Mouse (Mus musculus): ENCODE results near the gene Rph3a. TPM values are rescaled to one million over a fixed set of nuclear protein-coding genes. Genes with fewer than 3 reads are reported as not detected.

Rph3a gene
- total and polyA plus RNA-seq, 3 experiments, result not detected

DNA sequence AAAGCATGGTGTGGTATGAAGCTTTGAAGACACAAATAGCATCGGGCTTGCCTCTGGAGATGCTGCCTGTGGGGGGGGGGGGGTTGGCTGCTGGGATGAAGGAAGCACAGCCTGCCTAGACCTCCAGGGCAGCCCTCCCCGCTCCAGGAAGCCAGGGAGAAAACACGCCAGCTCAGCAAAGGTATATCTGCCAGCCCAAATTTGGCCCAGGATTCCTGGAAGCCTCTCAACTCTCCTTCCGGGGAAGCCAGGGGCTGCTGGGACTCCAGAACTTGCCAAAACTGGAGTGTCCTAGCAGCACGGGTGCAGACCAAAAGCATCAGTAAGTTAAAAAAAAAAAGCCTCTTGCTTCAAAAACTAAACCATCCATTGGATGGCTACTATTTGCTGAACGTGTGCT is 37.6 kb downstream of the Rph3a start:
- Histone ChIP-seq H3K4me3 (replicated peaks in 1 of 3; ENCODE audit: low read depth in 2 of 3, low read length in 2 of 3, poor library complexity in 1 of 3) (no peak overlapping the region), H3K27me3 (replicated peaks) (peaks cover 94% of the 10 kb centered on the region), H3K4me2 (ENCODE audit: insufficient read depth, low read depth, poor library complexity, severe bottlenecking) (no peak overlapping the region), H3K9me3 (replicated peaks; ENCODE audit: low read length) (no peaks in the 10 kb centered on the region), H3K36me3 (replicated peaks in 1 of 2; ENCODE audit: control insufficient read depth in 1 of 2, insufficient read depth in 1 of 2, low read length in 1 of 2) (no peaks in the 10 kb centered on the region), H3K27ac (ENCODE audit: insufficient read depth, low read depth) (no peak overlapping the region), H3K79me2 (replicated peaks; ENCODE audit: control insufficient read depth, extremely low read depth, insufficient read depth, poor library complexity, severe bottlenecking) (no peaks in the 10 kb centered on the region), H3K4me1 (ENCODE audit: control insufficient read depth in 1 of 2, insufficient read depth in 2 of 2) (no peaks in the 10 kb centered on the region), H3K9ac (ENCODE audit: insufficient read depth, low read depth) (no peak overlapping the region)
- dilution Hi-C loops (cut with MboI; ENCODE audit: extremely low pct_ligation_motif_present, extremely low pct_unique_long_range_greater_than_20kb, low sequenced_read_pairs) (no loop called here), in situ Hi-C loops (cut with MboI; ENCODE audit: low pct_ligation_motif_present, low pct_unique_long_range_greater_than_20kb, low sequenced_read_pairs) (no loop called here)
- TF ChIP-seq NELFE (IDR thresholded peaks at IDR 0.05; ENCODE audit: low read depth, low read length) (no peak), UBTF (IDR thresholded peaks at IDR 0.05; ENCODE audit: low read depth, low read length) (no peak), BHLHE40 (IDR thresholded peaks at IDR 0.05; ENCODE audit: low read depth, low read length) (no peak), MEF2A (IDR thresholded peaks at IDR 0.05; ENCODE audit: borderline replicate concordance, low read depth, low read length) (no peak), PAX5 (IDR thresholded peaks at IDR 0.05; ENCODE audit: low read length) (no peak), ZC3H11A (IDR thresholded peaks at IDR 0.05; ENCODE audit: low read depth, low read length) (no peak), EP300 (IDR thresholded peaks at IDR 0.05; ENCODE audit: low read length) (no peak), HCFC1 (IDR thresholded peaks at IDR 0.05; ENCODE audit: low read depth, low read length) (no peak), GABPA (IDR thresholded peaks at IDR 0.05; ENCODE audit: insufficient replicate concordance, low read depth, low read length) (no peak), POLR2A (IDR thresholded peaks at IDR 0.05; ENCODE audit: low read depth, low read length) (no peak), POLR2AphosphoS2 (IDR thresholded peaks at IDR 0.05; ENCODE audit: low read depth, low read length) (no peak), JUND (conservative IDR thresholded peaks at IDR 0.05; ENCODE audit: low read depth, low read length) (no peak), MXI1 (IDR thresholded peaks at IDR 0.05; ENCODE audit: low read depth, low read length) (no peak), ETS1 (conservative IDR thresholded peaks at IDR 0.05; ENCODE audit: low read depth, low read length) (no peak), ZMIZ1 (IDR thresholded peaks at IDR 0.05; ENCODE audit: low read depth, low read length) (no peak), MAZ (IDR thresholded peaks at IDR 0.05; ENCODE audit: low read depth, low read length) (no peak), CHD2 (IDR thresholded peaks at IDR 0.05; ENCODE audit: low read length) (no peak), MAFK (IDR thresholded peaks at IDR 0.05; ENCODE audit: insufficient replicate concordance, low read length) (no peak), KAT2A (IDR thresholded peaks at IDR 0.05; ENCODE audit: insufficient replicate concordance, low read length) (no peak)
- DNase-seq (ENCODE audit: extremely low read depth), result no peak

DNA sequence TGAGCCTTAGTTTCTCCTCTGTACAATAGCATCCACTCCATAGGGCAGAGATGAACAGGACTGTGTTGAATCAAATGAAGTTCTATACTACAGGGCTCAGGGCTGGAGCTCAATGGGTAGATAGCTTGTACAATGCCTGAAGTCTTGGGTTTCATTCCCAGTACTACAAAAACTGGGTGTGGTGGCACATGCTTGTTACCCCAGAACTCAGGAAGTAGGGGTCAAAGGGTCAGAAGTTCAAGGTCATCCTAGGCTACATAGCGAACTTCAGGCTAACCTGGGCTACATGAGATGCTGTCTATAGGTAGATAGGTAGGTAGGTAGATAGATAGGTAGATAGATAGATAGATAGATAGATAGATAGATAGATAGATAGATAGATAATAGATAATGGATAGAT is 38.6 kb downstream of the Rph3a start:
- Histone ChIP-seq H3K36me3 (replicated peaks in 1 of 2; ENCODE audit: control insufficient read depth in 1 of 2, insufficient read depth in 1 of 2, low read length in 1 of 2) (no peaks in the 10 kb centered on the region), H3K79me2 (replicated peaks; ENCODE audit: control insufficient read depth, extremely low read depth, insufficient read depth, poor library complexity, severe bottlenecking) (no peaks in the 10 kb centered on the region), H3K27me3 (replicated peaks) (peaks cover 93% of the 10 kb centered on the region), H3K27ac (ENCODE audit: insufficient read depth, low read depth) (no peak overlapping the region), H3K9ac (ENCODE audit: insufficient read depth, low read depth) (no peak overlapping the region), H3K4me1 (ENCODE audit: control insufficient read depth in 1 of 2, insufficient read depth in 2 of 2) (no peaks in the 10 kb centered on the region), H3K9me3 (replicated peaks; ENCODE audit: low read length) (no peaks in the 10 kb centered on the region), H3K4me3 (replicated peaks in 1 of 3; ENCODE audit: low read depth in 2 of 3, low read length in 2 of 3, poor library complexity in 1 of 3) (no peak overlapping the region), H3K4me2 (ENCODE audit: insufficient read depth, low read depth, poor library complexity, severe bottlenecking) (no peak overlapping the region)
- no peak for TF ChIP-seq HCFC1 (IDR thresholded peaks at IDR 0.05; ENCODE audit: low read depth, low read length)
- no peak for TF ChIP-seq JUN (IDR thresholded peaks at IDR 0.05; ENCODE audit: insufficient read depth, low read depth, low read length)
- TF ChIP-seq MAFK (IDR thresholded peaks at IDR 0.05; ENCODE audit: insufficient replicate concordance, low read length), result no peak
- no peak for TF ChIP-seq USF1 (IDR thresholded peaks at IDR 0.05; ENCODE audit: low read depth, low read length)
- TF ChIP-seq TBP (conservative IDR thresholded peaks at IDR 0.05; ENCODE audit: low read depth, low read length), result no peak
- no peak for TF ChIP-seq CHD2 (IDR thresholded peaks at IDR 0.05; ENCODE audit: low read length)
- no peak for TF ChIP-seq ZC3H11A (IDR thresholded peaks at IDR 0.05; ENCODE audit: low read depth, low read length)
- TF ChIP-seq IRF4 (IDR thresholded peaks at IDR 0.05; ENCODE audit: low read depth, low read length), result no peak
- TF ChIP-seq MEF2A (IDR thresholded peaks at IDR 0.05; ENCODE audit: borderline replicate concordance, low read depth, low read length), result no peak
- no peak for TF ChIP-seq UBTF (IDR thresholded peaks at IDR 0.05; ENCODE audit: low read depth, low read length)
- TF ChIP-seq SMC3 (IDR thresholded peaks at IDR 0.05; ENCODE audit: low read depth, low read length), result no peak
- TF ChIP-seq RAD21 (IDR thresholded peaks at IDR 0.05; ENCODE audit: low read depth, low read length), result no peak
- dilution Hi-C loops (cut with MboI; ENCODE audit: extremely low pct_ligation_motif_present, extremely low pct_unique_long_range_greater_than_20kb, low sequenced_read_pairs) (no loop called here), in situ Hi-C loops (cut with MboI; ENCODE audit: low pct_ligation_motif_present, low pct_unique_long_range_greater_than_20kb, low sequenced_read_pairs) (no loop called here)
- no peak for DNase-seq (ENCODE audit: extremely low read depth)

Measured in CH12.LX (cell line).